Mouse (Mus musculus) intestine, embryonic 14.5 days (tissue): ENCODE results near the gene Insc. TPM values are rescaled to one million over a fixed set of nuclear protein-coding genes. Genes with fewer than 3 reads are reported as not detected.

ENCODE experiments used
- ATAC-seq: fragments of 200-750 bp; cut with Nextera tagmentation; replicated peaks from 2 replicates; pipeline ENCODE4 v1.8.0; 2017; ENCODE audit warnings: low read depth, moderate number of reproducible peaks, moderate TSS enrichment, moderate library complexity; ENCODE audit not compliant: low FRiP score, low TSS enrichment
- DNase-seq: peaks from one replicate; pipeline ENCODE4 v3.0.0-alpha.2; 2018; ENCODE audit warnings: low spot score
- H3K27ac ChIP-seq: fragments of 300-500 bp; sonication (generic); 2 replicates; pipeline ENCODE4 v1.5.1; 2014; ENCODE audit warnings: low read depth, mild to moderate bottlenecking, control low read depth
- H3K27me3 ChIP-seq: fragments of 300-500 bp; sonication (generic); replicated peaks from 2 replicates; pipeline ENCODE4 v1.6.1; 2014; ENCODE audit warnings: low read length, control low read depth; ENCODE audit not compliant: control insufficient read depth, insufficient read depth
- H3K36me3 ChIP-seq: fragments of 300-500 bp; sonication (generic); 2 replicates; pipeline ENCODE4 v1.6.1; 2014; ENCODE audit warnings: low read length, control low read depth; ENCODE audit not compliant: control insufficient read depth, insufficient read depth
- H3K4me1 ChIP-seq: fragments of 300-500 bp; sonication (generic); replicated peaks from 2 replicates; pipeline ENCODE4 v1.6.1; 2014; ENCODE audit warnings: low read length, control low read depth, mixed read lengths; ENCODE audit not compliant: control insufficient read depth, insufficient read depth
- H3K4me2 ChIP-seq: fragments of 300-500 bp; sonication (generic); 2 replicates; pipeline ENCODE4 v1.6.1; 2014; ENCODE audit warnings: low read length
- H3K4me3 ChIP-seq: fragments of 300-500 bp; sonication (generic); 2 replicates; pipeline ENCODE4 v1.5.1; 2014; ENCODE audit warnings: low read depth, low read length, control low read depth, mixed read lengths
- H3K9ac ChIP-seq: fragments of 300-500 bp; sonication (generic); 2 replicates; pipeline ENCODE4 v1.6.1; 2014; ENCODE audit warnings: mild to moderate bottlenecking, low read length
- H3K9me3 ChIP-seq: fragments of 300-500 bp; sonication (generic); 2 replicates; pipeline ENCODE4 v1.6.1; 2016; ENCODE audit warnings: low read length, control low read depth; ENCODE audit not compliant: control insufficient read depth
- WGBS: fragments of 180-500 bp; shearing (Covaris S2); extraction: QIAGEN DNeasy Blood & Tissue Kit; methylation state at CpG from one replicate; pipeline ENCODE4 v1.1.7; 2014; 5-methylcytosine and 5-hydroxymethylcytosine counted together
- polyA plus RNA-seq: library from polyadenylated mRNA; unstranded; fragments of >200 nt; fragmentation: Nextera tagmentation; extraction: Ambion mirVana; gene quantifications from 2 replicates; pipeline ENCODE4 v1.2.1, GENCODE M21; 2014

Gene Insc
- polyA plus RNA-seq, 1 experiment from 2014 or later, result 20.8 TPM

- 74% methylated on average over 4 of the region's 4 CpGs for WGBS
Measured at GRCm38 (mm10) chr7:114886933-114887332, 143.4 kb downstream of the Insc start.

GRCm38 (mm10) chr7:114890215-114890614 lies 146.7 kb downstream of the Insc start:
- Histone ChIP-seq H3K4me3 (no peak overlapping the region), H3K36me3 (no peaks in the 10 kb centered on the region), H3K27ac (no peak overlapping the region), H3K4me2 (no peak overlapping the region), H3K27me3 (no peaks in the 10 kb centered on the region), H3K4me1 (no peaks in the 10 kb centered on the region), H3K9ac (no peak overlapping the region), H3K9me3 (0 out of 2 replicates have a peak, but pooled peaks cover 9% of the 10 kb centered on the region)
- 92% methylated on average over 4 of the region's 4 CpGs for WGBS
- DNase-seq (no peak), ATAC-seq (no peak)

More at GRCm38 (mm10) chr7:114886933-114887332, 143.4 kb downstream of the Insc start:
- ATAC-seq (no peak), DNase-seq (no peak)
- no peak overlapping the region for H3K4me2 ChIP-seq
- no peak overlapping the region for H3K27ac ChIP-seq
- no peaks in the 10 kb centered on the region for H3K4me1 ChIP-seq
- 0 out of 2 replicates have a peak, but pooled peaks cover 9% of the 10 kb centered on the region for H3K9me3 ChIP-seq
- no peak overlapping the region for H3K4me3 ChIP-seq
- no peaks in the 10 kb centered on the region for H3K27me3 ChIP-seq
- H3K36me3 ChIP-seq, result no peaks in the 10 kb centered on the region
- H3K9ac ChIP-seq, result no peak overlapping the region

DNA sequence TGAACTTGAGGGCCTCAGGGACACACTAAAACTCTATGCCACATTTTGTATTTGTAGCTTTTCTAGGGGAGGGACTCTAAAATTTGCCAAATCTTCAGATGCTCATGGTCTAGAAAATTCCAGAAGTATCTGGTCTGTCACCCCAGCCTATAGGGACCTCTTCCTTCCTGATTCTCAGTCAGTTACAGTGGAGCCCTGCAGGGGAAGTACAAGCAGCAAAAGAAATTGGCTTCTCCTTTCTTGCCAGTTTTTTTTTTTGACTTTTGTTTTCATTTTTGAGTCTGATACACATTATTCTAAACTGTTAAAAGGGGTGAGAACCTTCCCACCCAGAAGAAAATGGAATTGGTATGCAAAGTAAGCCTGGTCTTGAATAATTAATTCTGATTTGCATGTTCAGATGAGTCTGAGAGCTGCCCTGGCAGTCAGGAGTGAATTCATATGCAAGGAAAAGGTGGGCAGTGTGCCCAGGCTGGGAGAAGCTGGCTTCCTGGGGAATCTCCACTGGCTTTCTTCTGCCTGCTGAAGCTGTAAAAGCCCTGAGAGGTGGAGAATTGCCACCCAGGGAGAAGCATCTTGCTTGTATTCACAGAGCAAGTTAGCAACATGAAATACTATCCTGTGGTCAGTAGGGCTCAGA lies 149.2 kb downstream of the Insc start:
- no peak for ATAC-seq
- Histone ChIP-seq H3K27ac (no peak overlapping the region), H3K4me3 (no peak overlapping the region), H3K36me3 (no peaks in the 10 kb centered on the region), H3K9me3 (0 out of 2 replicates have a peak, but pooled peaks cover 9% of the 10 kb centered on the region), H3K9ac (no peak overlapping the region), H3K27me3 (no peaks in the 10 kb centered on the region), H3K4me2 (no peak overlapping the region), H3K4me1 (no peaks in the 10 kb centered on the region)
- no peak for DNase-seq

- Histone ChIP-seq H3K4me1 (no peaks in the 10 kb centered on the region), H3K36me3 (no peaks in the 10 kb centered on the region), H3K27ac (no peak overlapping the region), H3K9me3 (0 out of 2 replicates have a peak, but pooled peaks cover 6% of the 10 kb centered on the region), H3K27me3 (no peaks in the 10 kb centered on the region), H3K4me3 (no peak overlapping the region), H3K4me2 (no peak overlapping the region), H3K9ac (no peak overlapping the region)
- WGBS, result 79% methylated on average over 1 of the region's 1 CpGs
- DNase-seq (no peak), ATAC-seq (no peak)
Measured at GRCm38 (mm10) chr7:114893889-114894288, 150.4 kb downstream of the Insc start.

- Histone ChIP-seq H3K36me3 (no peaks in the 10 kb centered on the region), H3K9ac (no peak overlapping the region), H3K4me3 (no peak overlapping the region), H3K4me1 (no peaks in the 10 kb centered on the region), H3K27me3 (no peaks in the 10 kb centered on the region), H3K4me2 (no peak overlapping the region), H3K27ac (no peak overlapping the region), H3K9me3 (no peaks in the 10 kb centered on the region)
- 87% methylated on average over 15 of the region's 15 CpGs for WGBS
- ATAC-seq (no peak), DNase-seq (no peak)
Measured at GRCm38 (mm10) chr7:114896966-114897697, 153.6 kb downstream of the Insc start.

Other genes with a start within 250 kb of the Insc start
- gene Cyp2r1, start 180.7 kb upstream of the Insc start, polyA plus RNA-seq, result 2.4 and 2.7 TPM in 2 replicates
- 1.2 and 2.4 TPM in 2 replicates for gene Calca, start 107.3 kb upstream of the Insc start, polyA plus RNA-seq
- gene Calcb, start 25.1 kb upstream of the Insc start, polyA plus RNA-seq, result 1.3 and 2.0 TPM in 2 replicates